Mouse (Mus musculus): ENCODE measurements at regions not wholly inside any gene's neighbourhood (a gene's known extent, or its start where the extent isn't known, plus 50 kb on each side); places are given as distances from the start of the nearest gene placed in this dataset.

DNA sequence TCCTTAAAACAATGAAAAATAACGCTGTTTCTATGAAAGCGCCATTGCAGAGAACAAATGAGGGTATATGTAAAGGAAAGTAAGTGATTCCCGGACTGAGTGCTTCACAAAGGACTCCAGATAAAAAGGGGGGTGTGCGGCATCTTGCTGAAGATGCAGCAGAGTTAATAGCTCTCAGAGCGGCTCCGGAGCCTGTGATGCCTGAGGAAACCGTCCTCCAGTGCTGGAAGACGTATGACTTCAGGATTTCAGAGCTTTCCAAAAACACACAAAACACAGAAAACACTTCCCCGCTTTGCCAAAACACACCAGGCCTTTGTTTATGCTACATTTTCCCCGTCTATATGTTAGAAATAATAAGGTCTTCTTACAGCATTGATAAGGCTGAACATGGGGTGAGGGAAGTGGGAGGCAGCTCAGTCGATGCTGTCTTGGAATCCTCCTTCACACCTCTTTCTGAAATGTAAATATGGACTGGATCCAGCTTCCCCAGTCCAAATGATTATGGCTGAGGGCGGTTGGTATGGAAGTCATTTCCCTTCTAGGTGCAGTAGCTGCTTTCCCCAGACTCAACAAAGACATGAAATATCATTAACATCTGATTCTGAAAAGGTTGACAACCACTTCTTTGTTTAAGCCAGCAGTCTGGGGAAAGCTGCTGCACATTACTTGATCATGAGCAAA, 2382.5 kb upstream of the Gm7489 start:
- DNase-seq: no peak
- H3K4me1 ChIP-seq (ENCODE audit: control insufficient read depth, insufficient read depth, low read length): no peaks in the 10 kb centered on the region
- WGBS: 49% methylated on average over 12 of the region's 12 CpGs
- H3K4me3 ChIP-seq (replicated peaks; ENCODE audit: extremely low read depth, low read depth, low read length): no peak overlapping the region
- TF ChIP-seq POLR2A (IDR thresholded peaks at IDR 0.05; ENCODE audit: borderline replicate concordance, extremely low read depth, low read depth, low read length) (no peak), CTCF (IDR thresholded peaks at IDR 0.05; ENCODE audit: insufficient read depth, low read length) (no peak)

DNA sequence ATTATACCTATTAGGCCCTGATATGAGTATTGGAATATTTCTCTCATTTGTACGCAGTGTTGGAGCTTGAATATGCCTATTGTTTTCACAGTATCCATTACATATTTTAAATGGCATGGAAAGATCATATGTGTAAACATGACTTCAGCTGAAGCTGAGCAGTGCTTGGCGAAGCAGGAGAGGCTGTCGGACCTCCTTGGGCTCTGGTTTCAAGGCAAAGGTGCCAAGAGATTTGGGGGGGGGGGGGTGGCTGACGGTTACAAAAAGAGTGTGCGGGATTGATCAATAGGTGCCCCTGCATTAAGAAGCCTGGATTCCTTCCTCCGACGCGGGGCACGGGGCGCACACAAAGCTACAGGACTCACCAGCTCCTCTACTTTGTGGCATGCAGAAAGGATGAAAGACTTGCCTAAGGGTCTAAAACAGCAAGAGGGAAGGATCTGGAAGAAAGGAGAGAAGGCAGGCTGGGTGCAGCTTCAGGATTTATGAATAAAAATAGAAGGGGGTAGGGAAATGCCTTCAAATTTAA, 2381.9 kb upstream of the Gm7489 start:
- DNase-seq: no peak
- H3K4me1 ChIP-seq (ENCODE audit: control insufficient read depth, insufficient read depth, low read length): no peaks in the 10 kb centered on the region
- H3K4me3 ChIP-seq (replicated peaks; ENCODE audit: extremely low read depth, low read depth, low read length): no peak overlapping the region
- no peak for TF ChIP-seq POLR2A (IDR thresholded peaks at IDR 0.05; ENCODE audit: borderline replicate concordance, extremely low read depth, low read depth, low read length)
- TF ChIP-seq CTCF (IDR thresholded peaks at IDR 0.05; ENCODE audit: insufficient read depth, low read length): no peak
- 47% methylated on average over 10 of the region's 10 CpGs for WGBS

DNA sequence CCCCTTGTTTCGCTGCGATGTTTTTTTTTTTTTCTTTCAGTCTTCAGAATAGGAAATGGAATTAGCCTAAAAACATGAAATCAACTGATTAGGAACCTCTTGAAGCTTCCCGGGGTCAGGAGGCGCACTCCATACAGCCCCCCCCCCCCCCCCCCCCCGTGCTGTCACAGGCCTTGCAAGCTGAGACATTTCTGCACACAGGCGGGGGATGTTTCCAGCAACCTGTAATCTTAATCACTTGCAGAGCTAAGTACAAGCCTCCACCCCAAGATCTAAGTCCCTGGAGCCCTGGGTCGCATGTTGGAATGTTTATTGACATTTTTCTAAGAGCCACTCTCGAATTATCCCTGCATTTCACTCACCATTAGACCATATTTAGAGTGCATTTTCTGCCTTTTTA, 2381.4 kb upstream of the Gm7489 start:
- TF ChIP-seq CTCF (IDR thresholded peaks at IDR 0.05; ENCODE audit: insufficient read depth, low read length) (no peak), POLR2A (IDR thresholded peaks at IDR 0.05; ENCODE audit: borderline replicate concordance, extremely low read depth, low read depth, low read length) (no peak)
- Histone ChIP-seq H3K4me3 (replicated peaks; ENCODE audit: extremely low read depth, low read depth, low read length) (no peak overlapping the region), H3K4me1 (ENCODE audit: control insufficient read depth, insufficient read depth, low read length) (no peaks in the 10 kb centered on the region)
- 18% methylated on average over 8 of the region's 8 CpGs for WGBS
- DNase-seq: no peak

DNA sequence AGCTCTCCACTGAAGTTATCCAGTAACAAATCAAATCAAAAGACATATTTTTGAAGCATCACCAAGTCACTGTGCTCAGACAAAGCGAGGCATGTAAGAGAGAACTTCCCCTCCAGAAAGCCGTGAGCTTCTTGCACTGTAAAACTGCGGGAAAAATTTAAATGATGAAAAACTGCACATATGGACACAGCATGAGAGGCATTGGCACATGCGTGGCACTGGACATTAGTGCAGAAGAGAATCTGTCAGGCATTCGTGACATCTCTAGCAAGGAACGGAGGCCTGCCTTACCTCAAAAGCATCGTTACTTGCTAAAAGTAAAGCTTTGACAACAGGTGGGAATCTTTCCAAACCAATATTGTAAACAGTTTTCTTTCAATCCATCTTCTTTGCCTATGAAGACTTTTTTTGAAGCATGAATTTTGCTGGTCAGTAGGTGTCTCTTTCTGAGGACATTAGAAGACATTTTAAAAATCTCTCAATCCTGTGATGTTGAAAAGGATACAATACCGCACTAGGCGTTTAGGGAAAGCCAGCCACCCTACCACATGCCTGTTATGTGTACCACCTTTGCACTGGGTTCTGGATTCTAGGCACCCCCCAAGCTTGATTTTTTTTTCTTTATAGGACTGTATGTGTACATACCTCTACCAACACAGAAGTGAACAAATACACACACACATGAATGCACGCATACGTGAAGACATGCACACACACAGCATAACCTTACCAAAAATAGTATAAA, 2380.5 kb upstream of the Gm7489 start:
- WGBS: 83% methylated on average over 11 of the region's 11 CpGs
- Histone ChIP-seq H3K4me1 (ENCODE audit: control insufficient read depth, insufficient read depth, low read length) (no peaks in the 10 kb centered on the region), H3K4me3 (replicated peaks; ENCODE audit: extremely low read depth, low read depth, low read length) (no peak overlapping the region)
- DNase-seq: no peak
- no peak for TF ChIP-seq CTCF (IDR thresholded peaks at IDR 0.05; ENCODE audit: insufficient read depth, low read length)
- TF ChIP-seq POLR2A (IDR thresholded peaks at IDR 0.05; ENCODE audit: borderline replicate concordance, extremely low read depth, low read depth, low read length): no peak

DNA sequence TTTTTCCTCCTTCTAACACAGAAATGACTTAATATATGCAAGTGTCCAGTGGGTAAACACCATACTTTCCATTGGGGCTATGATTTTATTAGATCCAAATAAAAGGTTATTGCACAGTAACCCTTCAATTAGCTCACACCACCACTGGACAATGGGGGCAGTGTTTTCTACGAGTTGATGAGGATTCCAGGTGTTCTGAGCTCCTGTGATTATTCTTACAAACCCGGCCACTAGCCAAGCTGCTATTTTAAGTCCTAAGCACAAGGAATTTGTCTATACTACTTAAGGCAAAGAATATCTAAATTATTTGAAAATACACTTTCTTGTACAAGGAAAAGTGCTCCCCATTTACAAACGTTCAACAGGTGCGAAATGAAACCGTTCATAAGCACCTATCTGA, 2379.9 kb upstream of the Gm7489 start:
- 80% methylated on average over 5 of the region's 5 CpGs for WGBS
- no peak for DNase-seq
- no peaks in the 10 kb centered on the region for H3K4me1 ChIP-seq (ENCODE audit: control insufficient read depth, insufficient read depth, low read length)
- TF ChIP-seq POLR2A (IDR thresholded peaks at IDR 0.05; ENCODE audit: borderline replicate concordance, extremely low read depth, low read depth, low read length) (no peak), CTCF (IDR thresholded peaks at IDR 0.05; ENCODE audit: insufficient read depth, low read length) (no peak)
- H3K4me3 ChIP-seq (replicated peaks; ENCODE audit: extremely low read depth, low read depth, low read length): no peak overlapping the region

DNA sequence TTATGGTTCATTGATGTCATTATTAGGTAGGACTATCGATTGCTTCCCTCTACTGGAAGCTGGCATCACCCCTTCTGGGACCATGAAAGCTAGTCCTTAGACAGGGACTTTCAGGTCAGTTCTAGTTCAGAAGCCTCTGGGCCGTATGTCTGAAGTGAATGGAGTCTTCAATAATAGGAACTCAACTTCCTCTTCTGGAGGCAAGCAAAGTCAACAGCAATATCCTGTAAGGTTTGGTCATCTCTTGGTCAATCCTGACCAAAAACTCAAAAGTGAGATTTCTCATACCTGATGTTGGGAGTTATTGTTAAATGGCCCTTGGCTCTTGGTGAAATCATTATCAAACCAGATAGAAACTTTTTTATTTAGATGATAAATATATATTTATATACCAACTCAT, 2377.6 kb upstream of the Gm7489 start:
- no peak overlapping the region for H3K4me3 ChIP-seq (replicated peaks; ENCODE audit: extremely low read depth, low read depth, low read length)
- H3K4me1 ChIP-seq (ENCODE audit: control insufficient read depth, insufficient read depth, low read length): no peaks in the 10 kb centered on the region
- TF ChIP-seq CTCF (IDR thresholded peaks at IDR 0.05; ENCODE audit: insufficient read depth, low read length) (no peak), POLR2A (IDR thresholded peaks at IDR 0.05; ENCODE audit: borderline replicate concordance, extremely low read depth, low read depth, low read length) (no peak)
- WGBS: 77% methylated on average over 2 of the region's 2 CpGs
- no peak for DNase-seq

DNA sequence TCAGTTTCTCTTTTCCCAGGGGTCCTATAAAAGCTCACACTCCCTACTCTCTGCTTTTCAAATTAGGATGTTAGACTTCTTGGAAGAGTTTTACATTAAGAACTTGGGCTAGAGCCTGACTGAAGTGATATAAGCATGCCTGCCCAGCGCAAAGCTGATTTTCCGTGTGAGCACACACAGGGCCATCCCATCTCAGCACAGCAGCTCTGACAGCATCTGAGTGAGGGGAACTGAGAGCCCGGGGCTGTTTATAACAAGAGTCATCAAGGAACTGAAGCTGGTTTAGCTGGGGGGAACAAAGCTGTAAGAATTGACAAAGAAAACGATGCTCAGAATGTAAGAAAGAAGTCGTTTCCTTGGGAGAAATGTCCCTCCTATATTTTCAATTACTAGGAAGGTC, 2373.4 kb upstream of the Gm7489 start:
- no peak for DNase-seq
- 62% methylated on average over 5 of the region's 5 CpGs for WGBS
- TF ChIP-seq CTCF (IDR thresholded peaks at IDR 0.05; ENCODE audit: insufficient read depth, low read length) (no peak), POLR2A (IDR thresholded peaks at IDR 0.05; ENCODE audit: borderline replicate concordance, extremely low read depth, low read depth, low read length) (no peak)
- Histone ChIP-seq H3K4me1 (ENCODE audit: control insufficient read depth, insufficient read depth, low read length) (no peaks in the 10 kb centered on the region), H3K4me3 (replicated peaks; ENCODE audit: extremely low read depth, low read depth, low read length) (no peak overlapping the region)

DNA sequence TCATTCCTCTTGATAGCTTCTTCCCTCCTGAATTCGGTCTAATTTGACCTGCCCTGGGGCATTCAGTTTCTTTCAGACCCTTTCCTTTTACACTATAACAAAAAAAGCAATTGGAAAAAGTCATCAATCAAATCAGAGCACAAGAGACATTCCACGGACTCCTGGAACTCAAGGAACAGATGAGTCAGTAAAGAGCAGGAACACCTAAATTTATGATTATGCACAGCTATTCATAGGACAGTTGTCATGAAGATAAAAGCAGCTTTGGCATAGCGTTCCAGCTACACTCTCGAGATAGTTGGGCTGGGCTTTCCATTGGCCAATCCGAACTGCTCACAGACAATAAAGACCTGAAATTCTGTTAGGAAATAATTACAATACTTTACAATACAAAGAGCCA, 2348.4 kb upstream of the Gm7489 start:
- no peak for DNase-seq
- H3K4me1 ChIP-seq (ENCODE audit: control insufficient read depth, insufficient read depth, low read length): no peaks in the 10 kb centered on the region
- no peak overlapping the region for H3K4me3 ChIP-seq (replicated peaks; ENCODE audit: extremely low read depth, low read depth, low read length)
- TF ChIP-seq CTCF (IDR thresholded peaks at IDR 0.05; ENCODE audit: insufficient read depth, low read length) (no peak), POLR2A (IDR thresholded peaks at IDR 0.05; ENCODE audit: borderline replicate concordance, extremely low read depth, low read depth, low read length) (no peak)
- 48% methylated on average over 5 of the region's 5 CpGs for WGBS

DNA sequence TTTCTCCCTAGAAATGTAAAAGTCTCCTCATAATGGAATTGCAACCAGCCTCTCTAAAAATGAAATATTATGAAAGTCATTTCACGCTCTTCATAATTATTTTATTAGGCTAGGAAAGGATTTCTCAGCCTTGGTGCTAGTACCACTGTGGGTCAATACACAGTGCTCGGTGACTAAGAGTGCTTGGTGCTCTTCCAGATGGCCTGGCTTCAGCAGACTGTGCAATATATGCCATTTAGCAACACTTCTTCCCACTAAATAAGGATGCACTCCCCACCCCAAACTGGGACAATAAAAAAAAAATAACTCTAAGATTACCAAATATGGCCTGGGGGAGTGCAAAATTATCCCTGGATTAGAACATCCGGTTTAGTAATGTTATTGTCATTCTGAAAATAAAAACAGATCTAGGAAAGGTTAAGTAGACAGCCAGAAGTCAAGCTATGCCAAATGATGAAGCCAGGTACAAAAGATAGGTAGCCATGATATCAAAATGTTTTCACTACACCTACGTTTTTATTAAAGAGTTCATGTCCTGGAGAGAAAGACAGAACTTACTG, 2333.4 kb upstream of the Gm7489 start:
- no peak for DNase-seq
- WGBS: 77% methylated on average over 4 of the region's 4 CpGs

More for the DNA sequence above, 2333.4 kb upstream of the Gm7489 start:
- Histone ChIP-seq H3K4me1 (ENCODE audit: control insufficient read depth, insufficient read depth, low read length) (no peaks in the 10 kb centered on the region), H3K4me3 (replicated peaks; ENCODE audit: extremely low read depth, low read depth, low read length) (no peak overlapping the region)
- TF ChIP-seq POLR2A (IDR thresholded peaks at IDR 0.05; ENCODE audit: borderline replicate concordance, extremely low read depth, low read depth, low read length): no peak
- no peak for TF ChIP-seq CTCF (IDR thresholded peaks at IDR 0.05; ENCODE audit: insufficient read depth, low read length)

Measured in lung, adult 2 months (tissue).